Mouse (Mus musculus) MEL (cell line): Measurements from ENCODE around the gene Sipa1l1. TPM values are rescaled to one million over a fixed set of nuclear protein-coding genes. Genes with fewer than 3 reads are reported as not detected.

Source experiments
- DNase-seq: peaks from one replicate; pipeline ENCODE4 v3.0.0; 2011; ENCODE audit warnings: low read depth, low spot score
- H3K27ac ChIP-seq: 2 replicates; pipeline ENCODE4 v1.5.1; 2012; ENCODE audit warnings: low read depth, mild to moderate bottlenecking, control low read depth, low read length, moderate library complexity; ENCODE audit not compliant: control insufficient read depth
- H3K27me3 ChIP-seq, 2 experiments: fragments of 150-350 bp in 1 of 2; sonication (generic) in 1 of 2; 2 replicates each; pipeline ENCODE4 v1.6.1; 2012; ENCODE audit warnings: low read length in 2 of 2, mild to moderate bottlenecking in 2 of 2, improper control_type of control experiment in 1 of 2, moderate library complexity in 1 of 2; ENCODE audit not compliant: insufficient read depth in 2 of 2, control insufficient read depth in 1 of 2
- H3K36me3 ChIP-seq, 2 experiments: 2 replicates each; pipeline ENCODE4 v1.6.1; 2012 to 2014; ENCODE audit warnings: low read length in 2 of 2, improper control_type of control experiment in 1 of 2, inconsistent platforms in 1 of 2, mild to moderate bottlenecking in 1 of 2; ENCODE audit not compliant: insufficient read depth in 2 of 2, control insufficient read depth in 1 of 2
- H3K4me1 ChIP-seq, 2 experiments: fragments of 150-350 bp in 1 of 2; sonication (generic) in 1 of 2; 2 replicates each; pipeline ENCODE4 v1.6.1; 2012; ENCODE audit warnings: low read length in 2 of 2, improper control_type of control experiment in 1 of 2, mild to moderate bottlenecking in 1 of 2; ENCODE audit not compliant: insufficient read depth in 2 of 2, control insufficient read depth in 1 of 2
- H3K4me3 ChIP-seq, 2 experiments: fragments of 150-350 bp in 1 of 2; sonication (generic) in 1 of 2; 2 replicates each; pipeline ENCODE4 v1.5.1; 2012; ENCODE audit warnings: low read depth in 2 of 2, low read length in 2 of 2, mild to moderate bottlenecking in 2 of 2, moderate library complexity in 2 of 2, control low read depth in 1 of 2, improper control_type of control experiment in 1 of 2; ENCODE audit not compliant: control insufficient read depth in 1 of 2, insufficient read depth in 1 of 2
- H3K79me2 ChIP-seq: 2 replicates; pipeline ENCODE4 v1.6.1; 2012; ENCODE audit warnings: mild to moderate bottlenecking, low read length, moderate library complexity; ENCODE audit not compliant: control insufficient read depth, poor library complexity, insufficient read depth
- H3K9ac ChIP-seq: 2 replicates; pipeline ENCODE4 v1.6.1; 2012; ENCODE audit warnings: low read depth, mild to moderate bottlenecking, control low read depth, low read length, moderate library complexity; ENCODE audit not compliant: control insufficient read depth, poor library complexity, severe bottlenecking
- H3K9me3 ChIP-seq: fragments of 150-350 bp; sonication (generic); replicated peaks from 2 replicates; pipeline ENCODE4 v1.6.1; 2012; ENCODE audit warnings: mild to moderate bottlenecking, low read length, improper control_type of control experiment, moderate library complexity; ENCODE audit not compliant: insufficient read depth
- CHD1 ChIP-seq: IDR thresholded peaks from 2 replicates; pipeline ENCODE4 v1.6.1; 2012; ENCODE audit warnings: low read depth, mild to moderate bottlenecking, inconsistent platforms, low read length, improper control_type of control experiment
- CHD2 ChIP-seq: IDR thresholded peaks from 2 replicates; pipeline ENCODE4 v1.6.1; 2011; ENCODE audit warnings: low read length, improper control_type of control experiment
- ELF1 ChIP-seq: IDR thresholded peaks from 2 replicates; pipeline ENCODE4 v1.6.1; 2014; ENCODE audit warnings: low read depth, mild to moderate bottlenecking, inconsistent platforms, low read length, improper control_type of control experiment, moderate library complexity
- ETS1 ChIP-seq: IDR thresholded peaks from 2 replicates; pipeline ENCODE4 v1.6.1; 2012; ENCODE audit warnings: low read depth, mild to moderate bottlenecking, inconsistent platforms, low read length, improper control_type of control experiment, moderate library complexity
- GABPA ChIP-seq: IDR thresholded peaks from 2 replicates; pipeline ENCODE4 v1.6.1; 2012; ENCODE audit warnings: low read depth, mild to moderate bottlenecking, inconsistent platforms, low read length, improper control_type of control experiment, moderate library complexity
- HCFC1 ChIP-seq: IDR thresholded peaks from 2 replicates; pipeline ENCODE4 v1.6.1; 2012; ENCODE audit warnings: low read depth, mild to moderate bottlenecking, inconsistent platforms, low read length, improper control_type of control experiment, moderate library complexity
- JUND ChIP-seq: IDR thresholded peaks from 2 replicates; pipeline ENCODE4 v1.6.1; 2011; ENCODE audit warnings: low read depth, mild to moderate bottlenecking, improper control_type of control experiment, low read length
- KAT2A ChIP-seq: conservative IDR thresholded peaks from 2 replicates; pipeline ENCODE4 v1.6.1; 2012; ENCODE audit warnings: low read depth, low read length, improper control_type of control experiment, inconsistent platforms
- MAFK ChIP-seq: IDR thresholded peaks from 2 replicates; pipeline ENCODE4 v1.6.1; 2011; ENCODE audit warnings: low read depth, mild to moderate bottlenecking, low read length, improper control_type of control experiment, borderline replicate concordance
- MAZ ChIP-seq: IDR thresholded peaks from 2 replicates; pipeline ENCODE4 v1.6.1; 2012; ENCODE audit warnings: low read depth, mild to moderate bottlenecking, inconsistent platforms, low read length, improper control_type of control experiment
- MEF2A ChIP-seq: IDR thresholded peaks from 2 replicates; pipeline ENCODE4 v1.6.1; 2014; ENCODE audit warnings: low read depth, mild to moderate bottlenecking, inconsistent platforms, low read length, improper control_type of control experiment; ENCODE audit not compliant: poor library complexity, insufficient replicate concordance, severe bottlenecking; ENCODE audit errors: extremely low read depth
- MXI1 ChIP-seq: IDR thresholded peaks from 2 replicates; pipeline ENCODE4 v1.6.1; 2011; ENCODE audit warnings: mild to moderate bottlenecking, low read depth, low read length, improper control_type of control experiment
- MYB ChIP-seq: IDR thresholded peaks from 2 replicates; pipeline ENCODE4 v1.6.1; 2011; ENCODE audit warnings: mild to moderate bottlenecking, low read depth, low read length, improper control_type of control experiment
- MYC ChIP-seq: IDR thresholded peaks from 2 replicates; pipeline ENCODE4 v1.6.1; 2011; ENCODE audit warnings: low read depth, mild to moderate bottlenecking, low read length, improper control_type of control experiment, moderate library complexity
- NELFE ChIP-seq: IDR thresholded peaks from 2 replicates; pipeline ENCODE4 v1.6.1; 2011; ENCODE audit warnings: low read depth, low read length, improper control_type of control experiment
- POLR2AphosphoS2 ChIP-seq: IDR thresholded peaks from 2 replicates; pipeline ENCODE4 v1.6.1; 2011; ENCODE audit warnings: low read length, improper control_type of control experiment
- SMC3 ChIP-seq: IDR thresholded peaks from 2 replicates; pipeline ENCODE4 v1.6.1; 2011; ENCODE audit warnings: low read depth, low read length, improper control_type of control experiment
- TAL1 ChIP-seq: IDR thresholded peaks from 2 replicates; pipeline ENCODE4 v1.6.1; 2012; ENCODE audit warnings: mild to moderate bottlenecking, inconsistent platforms, low read length, moderate library complexity, mixed read lengths
- TBP ChIP-seq: IDR thresholded peaks from 2 replicates; pipeline ENCODE4 v1.8.0; 2011; ENCODE audit warnings: low read depth, low read length, improper control_type of control experiment
- TCF12 ChIP-seq: IDR thresholded peaks from 2 replicates; pipeline ENCODE4 v1.6.1; 2014; ENCODE audit warnings: low read depth, mild to moderate bottlenecking, inconsistent platforms, low read length, improper control_type of control experiment, moderate library complexity
- UBTF ChIP-seq: IDR thresholded peaks from 2 replicates; pipeline ENCODE4 v1.6.1; 2012; ENCODE audit warnings: low read depth, mild to moderate bottlenecking, inconsistent platforms, low read length, improper control_type of control experiment, moderate library complexity, borderline replicate concordance; ENCODE audit not compliant: insufficient read depth
- USF1 ChIP-seq: IDR thresholded peaks from 2 replicates; pipeline ENCODE4 v1.6.1; 2014; ENCODE audit warnings: low read depth, mild to moderate bottlenecking, inconsistent platforms, low read length, improper control_type of control experiment, moderate library complexity
- USF2 ChIP-seq, 2 experiments: IDR thresholded peaks; 2 replicates each; pipeline ENCODE4 v1.6.1; 2011 to 2012; ENCODE audit warnings: improper control_type of control experiment in 2 of 2, low read length in 2 of 2, borderline replicate concordance in 1 of 2, inconsistent platforms in 1 of 2, low read depth in 1 of 2, mild to moderate bottlenecking in 1 of 2; ENCODE audit not compliant: insufficient read depth in 1 of 2
- ZC3H11A ChIP-seq: IDR thresholded peaks from 2 replicates; pipeline ENCODE4 v1.6.1; 2012; ENCODE audit warnings: low read depth, mild to moderate bottlenecking, inconsistent platforms, low read length, improper control_type of control experiment
- ZKSCAN1 ChIP-seq: IDR thresholded peaks from 2 replicates; pipeline ENCODE4 v1.6.1; 2012; ENCODE audit warnings: low read depth, mild to moderate bottlenecking, inconsistent platforms, low read length, improper control_type of control experiment, moderate library complexity
- ZMIZ1 ChIP-seq: IDR thresholded peaks from 2 replicates; pipeline ENCODE4 v1.6.1; 2012; ENCODE audit warnings: low read depth, mild to moderate bottlenecking, inconsistent platforms, low read length, improper control_type of control experiment, moderate library complexity
- ZNF384 ChIP-seq: IDR thresholded peaks from 2 replicates; pipeline ENCODE4 v1.6.1; 2012; ENCODE audit warnings: low read depth, mild to moderate bottlenecking, inconsistent platforms, low read length, improper control_type of control experiment
- polyA plus RNA-seq, 2 experiments: library from polyadenylated mRNA; stranded (reverse) in 1 of 2; unstranded in 1 of 2; fragments of >175 nt in 1 of 2; fragments of >200 nt in 1 of 2; gene quantifications; 2 replicates each; pipeline versions ENCODE4 v1.2.1 to v1.2.4; 2012; ENCODE audit warnings: low replicate concordance in 2 of 2, low read depth in 1 of 2; ENCODE audit not compliant: insufficient read length in 2 of 2, insufficient read depth in 1 of 2, missing spikeins in 1 of 2
- total RNA-seq: library from RNA; depleted of rRNA; stranded (reverse); fragments of 300-350 nt; gene quantifications from 2 replicates; pipeline ENCODE4 v1.2.3, GENCODE M21; 2012

Sipa1l1 gene
- total and polyA plus RNA-seq, 3 experiments: 18.1 to 42.7 (median 19.3) TPM

DNA sequence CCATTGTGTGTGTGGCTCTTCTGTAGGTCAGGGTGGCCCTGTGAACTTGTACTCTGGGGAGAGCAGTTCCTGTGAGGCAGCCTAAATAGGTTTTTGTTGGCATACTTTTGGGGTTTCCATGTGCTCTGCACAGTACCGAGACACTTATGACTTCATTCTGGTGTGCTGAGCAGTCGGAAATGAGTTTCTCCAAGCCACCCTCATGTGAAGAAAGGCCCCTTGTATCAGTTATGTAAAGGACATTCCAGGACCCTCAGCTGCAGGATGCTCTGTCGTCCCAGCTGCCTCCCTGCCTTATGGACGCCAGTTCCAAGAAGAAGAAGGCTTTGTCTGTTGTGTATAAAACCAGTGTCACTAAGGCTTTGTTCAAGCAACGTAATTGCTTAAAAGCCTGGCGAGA, 116.9 kb downstream of the Sipa1l1 start:
- no peaks in the 10 kb centered on the region for H3K36me3 ChIP-seq
- H3K4me1 ChIP-seq: no peaks in the 10 kb centered on the region
- DNase-seq: no peak
- H3K9me3 ChIP-seq: no peaks in the 10 kb centered on the region
- H3K4me3 ChIP-seq: no peak overlapping the region
- H3K27ac ChIP-seq: no peak overlapping the region
- no peaks in the 10 kb centered on the region for H3K27me3 ChIP-seq
- TF ChIP-seq MYC (no peak), KAT2A (no peak), TCF12 (no peak), CHD1 (no peak), ETS1 (no peak), MAZ (no peak), ELF1 (no peak), MEF2A (no peak), POLR2AphosphoS2 (no peak), TBP (no peak)
- no peaks in the 10 kb centered on the region for H3K79me2 ChIP-seq
- H3K9ac ChIP-seq: no peak overlapping the region

DNA sequence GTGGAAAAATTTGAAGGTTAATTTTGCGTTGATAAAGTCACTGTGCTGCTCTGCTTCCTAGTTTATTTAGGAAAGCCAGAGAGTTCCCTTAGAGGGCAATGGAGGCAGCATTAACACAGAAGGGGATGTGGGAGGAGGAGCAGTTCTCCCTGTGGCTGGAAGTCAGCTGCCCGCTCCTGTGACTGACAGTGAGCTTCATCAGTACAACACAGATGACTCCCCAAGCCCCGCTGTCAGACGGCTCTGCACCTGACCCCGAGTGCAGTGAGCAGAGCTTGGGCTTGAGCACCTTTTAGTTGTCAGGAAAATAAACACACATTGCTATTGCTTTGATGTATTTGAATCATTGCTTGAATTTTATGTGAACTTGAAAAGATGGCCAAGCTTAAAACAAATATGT, 117.7 kb downstream of the Sipa1l1 start:
- Histone ChIP-seq H3K4me3 (no peak overlapping the region), H3K27me3 (no peaks in the 10 kb centered on the region), H3K9ac (no peak overlapping the region), H3K27ac (no peak overlapping the region), H3K36me3 (no peaks in the 10 kb centered on the region), H3K79me2 (no peaks in the 10 kb centered on the region), H3K9me3 (no peaks in the 10 kb centered on the region), H3K4me1 (no peaks in the 10 kb centered on the region)
- TF ChIP-seq JUND (no peak), MYC (no peak), ZNF384 (no peak), GABPA (no peak), MYB (no peak), CHD2 (no peak), HCFC1 (no peak), USF1 (no peak), MXI1 (no peak), ZC3H11A (no peak), ZKSCAN1 (no peak), UBTF (no peak), NELFE (no peak), ZMIZ1 (no peak), SMC3 (no peak), USF2 (IDR thresholded peaks at IDR 0.05; ENCODE audit: borderline replicate concordance in 1 of 2, insufficient read depth in 1 of 2, low read depth in 1 of 2, low read length in 2 of 2) (no peak), MAFK (no peak), TAL1 (no peak)
- DNase-seq: no peak
